Mouse (Mus musculus) neural tube, embryonic 12.5 days (tissue): ENCODE measurements around the gene Irs1. TPM values are rescaled to one million over a fixed set of nuclear protein-coding genes. Genes with fewer than 3 reads are reported as not detected.

ENCODE experiments used
- ATAC-seq: fragments of 200-750 bp; cut with Nextera tagmentation; 2 replicates; pipeline ENCODE4 v1.8.0; 2017; ENCODE audit warnings: low read depth, mild to moderate bottlenecking, moderate TSS enrichment, moderate library complexity; ENCODE audit not compliant: low FRiP score
- H3K27ac ChIP-seq: fragments of 300-500 bp; sonication (generic); 2 replicates; pipeline ENCODE4 v1.5.1; 2016
- H3K27me3 ChIP-seq: fragments of 300-500 bp; sonication (generic); replicated peaks from 2 replicates; pipeline ENCODE4 v1.6.1; 2016; ENCODE audit warnings: mild to moderate bottlenecking
- H3K36me3 ChIP-seq: fragments of 300-500 bp; sonication (generic); 2 replicates; pipeline ENCODE4 v1.6.1; 2016; ENCODE audit warnings: mild to moderate bottlenecking
- H3K4me1 ChIP-seq: fragments of 300-500 bp; sonication (generic); 2 replicates; pipeline ENCODE4 v1.6.1; 2016
- H3K4me2 ChIP-seq: fragments of 300-500 bp; sonication (generic); replicated peaks from 2 replicates; pipeline ENCODE4 v1.6.1; 2016; ENCODE audit warnings: mild to moderate bottlenecking
- H3K4me3 ChIP-seq: fragments of 300-500 bp; sonication (generic); 2 replicates; pipeline ENCODE4 v1.5.1; 2016
- H3K9ac ChIP-seq: fragments of 300-500 bp; sonication (generic); 2 replicates; pipeline ENCODE4 v1.6.1; 2016; ENCODE audit warnings: mild to moderate bottlenecking
- H3K9me3 ChIP-seq: fragments of 300-500 bp; sonication (generic); 2 replicates; pipeline ENCODE4 v1.6.1; 2016; ENCODE audit warnings: mild to moderate bottlenecking
- WGBS: fragments of 180-500 bp; shearing (Covaris S2); methylation state at CpG from one replicate; pipeline ENCODE4 v1.1.7; 2016; 5-methylcytosine and 5-hydroxymethylcytosine counted together
- polyA plus RNA-seq: library from polyadenylated mRNA; unstranded; fragments of >200 nt; fragmentation: Nextera tagmentation; extraction: Ambion mirVana; gene quantifications from 2 replicates; pipeline ENCODE4 v1.2.1, GENCODE M21; 2016

Irs1 gene
- polyA plus RNA-seq, 1 experiment from 2014 or later = 12.6 TPM

DNA sequence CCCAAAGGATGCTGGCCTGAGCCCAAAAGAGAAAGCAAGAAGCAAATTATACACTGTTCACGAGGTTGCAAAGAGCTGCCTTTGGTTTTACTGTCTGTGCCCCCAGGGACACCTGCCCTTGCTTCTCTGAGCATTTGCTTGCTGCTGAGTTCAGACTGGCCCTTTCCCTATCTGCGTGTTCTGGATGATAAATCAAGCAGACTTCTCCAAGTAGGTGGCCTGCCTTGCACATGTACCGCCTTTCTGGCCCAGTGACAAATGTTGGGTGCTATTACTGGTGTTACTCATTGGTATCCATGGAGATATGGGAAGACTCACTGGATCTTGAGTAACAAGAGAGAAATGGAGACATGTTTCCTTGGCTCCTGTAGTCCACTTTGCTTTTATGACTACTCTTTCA is 101.7 kb downstream of the Irs1 start:
- H3K4me1 ChIP-seq = no peaks in the 10 kb centered on the region
- H3K36me3 ChIP-seq = no peaks in the 10 kb centered on the region
- H3K27me3 ChIP-seq = peaks cover 5% of the 10 kb centered on the region
- no peak overlapping the region for H3K27ac ChIP-seq
- H3K9me3 ChIP-seq = no peaks in the 10 kb centered on the region
- ATAC-seq = peak; percentile 80
- no peak overlapping the region for H3K4me2 ChIP-seq
- H3K9ac ChIP-seq = no peak overlapping the region
- 9% methylated on average over 3 of the region's 3 CpGs for WGBS
- H3K4me3 ChIP-seq = no peak overlapping the region

DNA sequence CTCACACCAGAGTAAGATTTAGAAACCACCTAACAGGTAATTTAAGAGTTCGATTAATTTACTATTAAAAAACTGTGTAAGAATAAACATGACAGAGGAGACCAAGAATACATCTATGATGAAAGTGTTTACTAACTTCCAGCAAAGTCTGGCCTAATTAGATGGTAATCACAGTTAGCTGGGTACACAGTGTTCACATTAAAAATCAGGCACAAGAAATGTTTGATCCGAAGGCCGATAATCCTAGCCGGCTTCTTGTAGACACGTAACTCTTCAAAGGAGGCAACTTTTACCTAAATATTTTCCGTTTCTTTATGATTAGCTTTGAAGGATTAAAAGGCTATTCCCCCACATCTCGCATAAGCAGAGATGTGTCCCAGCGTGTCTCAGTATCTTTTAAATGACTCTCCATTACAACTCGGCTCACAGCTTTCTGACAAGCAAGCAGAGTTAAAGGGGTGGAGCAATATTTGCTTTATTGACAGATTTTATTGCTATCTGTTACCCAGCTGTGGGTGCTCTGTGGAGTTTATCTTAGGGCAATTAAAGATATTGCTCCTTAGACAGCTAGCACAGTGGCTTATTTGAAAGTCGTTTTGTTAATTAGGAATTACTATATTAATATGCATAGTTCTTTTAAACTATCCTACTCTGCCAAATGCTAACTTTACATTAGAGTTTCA is 102.5 kb downstream of the Irs1 start:
- no peak overlapping the region for H3K4me3 ChIP-seq
- no peak overlapping the region for H3K27ac ChIP-seq
- peaks cover 5% of the 10 kb centered on the region for H3K27me3 ChIP-seq
- WGBS = 75% methylated on average over 10 of the region's 10 CpGs
- no peak overlapping the region for H3K9ac ChIP-seq
- H3K9me3 ChIP-seq = no peaks in the 10 kb centered on the region
- no peaks in the 10 kb centered on the region for H3K4me1 ChIP-seq
- no peaks in the 10 kb centered on the region for H3K36me3 ChIP-seq
- no peak for ATAC-seq
- H3K4me2 ChIP-seq = no peak overlapping the region

DNA sequence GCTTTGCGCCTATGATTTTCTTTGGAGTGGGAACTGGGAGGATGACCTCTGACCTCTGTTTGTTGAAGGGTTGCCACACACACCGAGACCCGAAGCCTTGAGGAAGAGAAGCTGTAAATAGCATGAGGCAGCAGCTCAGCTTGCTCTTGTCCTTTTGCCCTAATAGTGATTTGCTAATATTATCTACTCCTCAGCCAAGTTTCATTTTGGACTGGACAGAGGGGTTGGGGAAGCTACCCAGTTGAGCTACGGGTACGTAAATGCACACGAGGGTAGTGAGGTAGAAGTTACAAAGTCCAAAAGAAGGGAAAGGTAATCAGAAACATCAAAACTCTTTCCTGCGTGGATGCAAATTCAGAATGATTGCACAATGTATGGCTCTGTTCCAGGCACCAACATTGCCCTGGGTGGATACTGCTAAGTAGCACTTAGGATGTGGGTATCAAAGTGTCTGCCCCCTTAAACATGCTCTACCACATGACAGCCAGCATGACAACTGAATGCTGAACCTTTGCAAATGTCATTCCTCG is 107.2 kb downstream of the Irs1 start:
- no peak overlapping the region for H3K4me2 ChIP-seq
- H3K4me3 ChIP-seq = no peak overlapping the region
- no peaks in the 10 kb centered on the region; the same call in 1 of the 2 replicates for H3K27me3 ChIP-seq
- no peaks in the 10 kb centered on the region for H3K9me3 ChIP-seq
- H3K4me1 ChIP-seq = no peaks in the 10 kb centered on the region
- no peak for ATAC-seq
- 79% methylated on average over 8 of the region's 8 CpGs for WGBS
- H3K36me3 ChIP-seq = no peaks in the 10 kb centered on the region
- H3K9ac ChIP-seq = no peak overlapping the region
- no peak overlapping the region for H3K27ac ChIP-seq

Other genes with a start within 250 kb of the Irs1 start
- gene Gm9747, start 58.3 kb downstream of the Irs1 start, polyA plus RNA-seq = 30.7 and 31.0 TPM in 2 replicates
- 8.7 and 9.5 TPM in 2 replicates for gene Rhbdd1, start 25.0 kb upstream of the Irs1 start, polyA plus RNA-seq